Mouse (Mus musculus): ENCODE data around the gene Fam131b. TPM values are rescaled to one million over a fixed set of nuclear protein-coding genes. Genes with fewer than 3 reads are reported as not detected.

Gene Fam131b
- polyA plus RNA-seq, 1 experiment from 2014 or later = 0.89 TPM

GRCm38 (mm10) chr6:42309816-42310378 is 14.5 kb downstream of the Fam131b start:
- ATAC-seq (no peak), DNase-seq (ENCODE audit: low read depth, low spot score) (no peak)
- in situ Hi-C loops (cut with MboI; ENCODE audit: low pct_unique_long_range_greater_than_20kb) = no loop called here
- CTCF ChIA-PET = interaction anchor here (1.1 to 1.9 kb wide), 5 partner anchors 8 to 278 kb away, joined by 3 to 10 read pairs (median 4); partner anchors contain the start of gene Fam131b
- POLR2A ChIA-PET = no interaction called here
- no peak for TF ChIP-seq CTCF (IDR thresholded peaks at IDR 0.05)
- H3K27me3 ChIP-seq = no peaks in the 10 kb centered on the region

- DNase-seq (ENCODE audit: low read depth, low spot score) = no peak
- ChIA-PET POLR2A (interaction anchor here (0.9 kb wide), 1 partner anchor 13 kb away, joined by 3 read pairs; the partner anchor contains the start of gene Clcn1), CTCF (interaction anchor here (1.2 to 2.1 kb wide), 3 partner anchors 10 to 18 kb away, joined by 3 to 10 read pairs (median 5); no protein-coding TSS in a partner anchor)
- in situ Hi-C loops (cut with MboI; ENCODE audit: low pct_unique_long_range_greater_than_20kb) = no loop called here
- ATAC-seq = peak; percentile 8
- H3K27me3 ChIP-seq = no peaks in the 10 kb centered on the region
- TF ChIP-seq CTCF (IDR thresholded peaks at IDR 0.05) = no peak
These were observed 25.1 kb downstream of the Fam131b start for GRCm38 (mm10) chr6:42299362-42299761.

DNA sequence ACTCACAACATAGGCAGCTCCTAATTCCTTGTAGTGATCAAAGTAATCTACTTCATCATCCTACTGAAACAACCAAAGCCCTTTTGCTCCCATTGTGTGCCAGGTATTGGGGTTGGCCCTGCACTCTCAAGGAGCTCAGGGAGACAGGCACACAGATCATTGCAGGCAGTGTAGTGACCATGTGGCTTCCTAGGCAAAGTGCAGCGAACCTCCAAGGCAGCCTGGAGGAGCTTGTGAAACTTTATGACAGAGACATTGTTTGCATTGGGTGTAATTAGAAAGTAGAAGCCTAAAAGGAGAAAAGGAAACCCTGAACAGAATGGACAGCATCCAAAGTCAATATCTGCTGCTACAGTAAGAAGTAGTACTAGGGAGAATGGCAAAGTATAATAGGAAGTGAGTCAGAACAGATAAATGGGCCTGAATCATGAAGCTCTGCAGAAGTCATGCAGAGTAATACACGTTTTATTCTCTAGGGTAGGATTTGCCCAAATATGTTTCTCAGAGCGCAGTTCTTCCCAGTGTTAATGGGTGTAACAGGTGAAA is 28.8 kb downstream of the Fam131b start:
- H3K27me3 ChIP-seq = no peaks in the 10 kb centered on the region
- ChIA-PET POLR2A (interaction anchor here (0.9 to 1.0 kb wide), 2 partner anchors 27 to 31 kb away, joined by 3 to 4 read pairs; partner anchors contain the start of gene Casp2), CTCF (interaction anchor here (0.8 to 2.6 kb wide), 6 partner anchors 10 to 288 kb away, joined by 3 to 8 read pairs (median 6); no protein-coding TSS in a partner anchor)
- peak; percentile 94 for ATAC-seq
- no peak for TF ChIP-seq CTCF (IDR thresholded peaks at IDR 0.05)
- peak; percentile 55 for DNase-seq (ENCODE audit: low read depth, low spot score)
- in situ Hi-C loops (cut with MboI; ENCODE audit: low pct_unique_long_range_greater_than_20kb) = no loop called here

DNA sequence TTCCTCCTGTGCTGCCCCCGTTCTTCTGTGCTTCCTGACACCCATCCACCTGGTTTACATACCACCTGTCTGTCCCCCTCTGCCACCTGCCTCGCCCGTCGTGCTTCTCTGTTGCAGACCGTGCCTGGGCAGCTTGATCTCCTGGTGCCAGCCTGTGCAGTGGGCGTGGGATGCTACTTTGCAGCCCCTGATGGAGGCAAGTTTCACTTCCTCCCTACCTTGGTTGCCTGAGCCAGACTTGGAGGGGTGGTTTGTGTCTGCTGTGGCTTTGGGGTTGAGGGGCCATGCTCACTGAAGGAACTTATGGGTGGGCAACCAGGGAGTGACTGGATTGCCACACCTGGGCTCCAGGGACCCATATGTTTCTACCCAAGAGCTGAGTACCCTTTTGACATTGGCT is 31.1 kb downstream of the Fam131b start:
- DNase-seq (ENCODE audit: low read depth, low spot score) (no peak), ATAC-seq (no peak)
- in situ Hi-C loops (cut with MboI; ENCODE audit: low pct_unique_long_range_greater_than_20kb) = no loop called here
- ChIA-PET CTCF (interaction anchor here (2.4 kb wide), 1 partner anchor 15 kb away, joined by 7 read pairs; no protein-coding TSS in a partner anchor), POLR2A (interaction anchor here (0.6 kb wide), 1 partner anchor 210 kb away, joined by 5 read pairs; no protein-coding TSS in a partner anchor)
- TF ChIP-seq CTCF (IDR thresholded peaks at IDR 0.05) = no peak
- no peaks in the 10 kb centered on the region for H3K27me3 ChIP-seq

- DNase-seq (ENCODE audit: low read depth, low spot score) (no peak), ATAC-seq (no peak)
- in situ Hi-C loops (cut with MboI; ENCODE audit: low pct_unique_long_range_greater_than_20kb) = no loop called here
- no peaks in the 10 kb centered on the region for H3K27me3 ChIP-seq
- POLR2A ChIA-PET = no interaction called here
- no peak for TF ChIP-seq CTCF (IDR thresholded peaks at IDR 0.05)
- CTCF ChIA-PET = interaction anchor here (1.1 to 3.3 kb wide), 5 partner anchors 11 to 38 kb away, joined by 3 to 14 read pairs (median 4); no protein-coding TSS in a partner anchor
These were observed 36.9 kb downstream of the Fam131b start for GRCm38 (mm10) chr6:42287562-42287961.

GRCm38 (mm10) chr6:42286448-42286847 is 38.0 kb downstream of the Fam131b start, which contains the start of gene Clcn1:
Gene Clcn1 (plus strand): TSS chr6:42286685.
- DNase-seq (ENCODE audit: low read depth, low spot score) (no peak), ATAC-seq (no peak)
- in situ Hi-C loops (cut with MboI; ENCODE audit: low pct_unique_long_range_greater_than_20kb) = no loop called here
- POLR2A ChIA-PET = interaction anchor here (0.6 to 0.8 kb wide), 3 partner anchors 13 to 919 kb away, joined by 3 read pairs; no protein-coding TSS in a partner anchor
- CTCF ChIA-PET = interaction anchor here (1.1 to 3.3 kb wide), 5 partner anchors 9 to 39 kb away, joined by 3 to 14 read pairs (median 8); no protein-coding TSS in a partner anchor
- H3K27me3 ChIP-seq = no peaks in the 10 kb centered on the region
- TF ChIP-seq CTCF (IDR thresholded peaks at IDR 0.05) = no peak

- DNase-seq (ENCODE audit: low read depth, low spot score) (no peak), ATAC-seq (no peak)
- no peaks in the 10 kb centered on the region for H3K27me3 ChIP-seq
- no peak for TF ChIP-seq CTCF (IDR thresholded peaks at IDR 0.05)
- CTCF ChIA-PET = interaction anchor here (0.9 to 1.5 kb wide), 3 partner anchors 12 to 65 kb away, joined by 3 to 6 read pairs (median 3); no protein-coding TSS in a partner anchor
- POLR2A ChIA-PET = interaction anchor here (0.6 kb wide), 1 partner anchor 40 kb away, joined by 6 read pairs; no protein-coding TSS in a partner anchor
- in situ Hi-C loops (cut with MboI; ENCODE audit: low pct_unique_long_range_greater_than_20kb) = no loop called here
These were observed 41.4 kb downstream of the Fam131b start for GRCm38 (mm10) chr6:42282865-42283528.

- CTCF ChIA-PET = interaction anchor here (0.8 to 3.3 kb wide), 4 partner anchors 11 to 73 kb away, joined by 3 to 14 read pairs (median 4); partner anchors contain the start of genes Clcn1 and Zyx
- DNase-seq (ENCODE audit: low read depth, low spot score) = no peak
These were observed 48.3 kb downstream of the Fam131b start for GRCm38 (mm10) chr6:42276151-42276550.

GRCm38 (mm10) chr6:42270817-42271216 is 53.6 kb downstream of the Fam131b start:
- no peak for TF ChIP-seq CTCF (IDR thresholded peaks at IDR 0.05)
- in situ Hi-C loops (cut with MboI; ENCODE audit: low pct_unique_long_range_greater_than_20kb) = loop anchor here (25.0 kb wide), 1 partner anchor 1016 kb away; no protein-coding TSS in a partner anchor
- ChIA-PET POLR2A (no interaction called here), CTCF (interaction anchor here (1.2 to 1.9 kb wide), 2 partner anchors 24 to 54 kb away, joined by 6 to 7 read pairs; partner anchors contain the start of gene Fam131b)
- DNase-seq (ENCODE audit: low read depth, low spot score) = no peak
- no peaks in the 10 kb centered on the region for H3K27me3 ChIP-seq
- no peak for ATAC-seq

More at GRCm38 (mm10) chr6:42276151-42276550, 48.3 kb downstream of the Fam131b start:
- POLR2A ChIA-PET = no interaction called here
- ATAC-seq = no peak
- H3K27me3 ChIP-seq = no peaks in the 10 kb centered on the region
- no peak for TF ChIP-seq CTCF (IDR thresholded peaks at IDR 0.05)
- in situ Hi-C loops (cut with MboI; ENCODE audit: low pct_unique_long_range_greater_than_20kb) = no loop called here
